Mouse (Mus musculus): ENCODE results near the gene Abl2.

The Abl2 gene

GRCm38 (mm10) chr1:156589811-156590305 lies 31.3 kb downstream of the Abl2 start:
- no peak for DNase-seq

- DNase-seq, result no peak
These were observed 31.8 kb downstream of the Abl2 start for GRCm38 (mm10) chr1:156590357-156590756.

GRCm38 (mm10) chr1:156593267-156593666 lies 34.7 kb downstream of the Abl2 start:
- no peak for DNase-seq

- no peak for DNase-seq
These were observed 38.5 kb downstream of the Abl2 start for GRCm38 (mm10) chr1:156597089-156597488.

GRCm38 (mm10) chr1:156602545-156602944 lies 44.0 kb downstream of the Abl2 start:
- no peak for DNase-seq

- peak; percentile 56 for DNase-seq
These were observed 46.7 kb downstream of the Abl2 start for GRCm38 (mm10) chr1:156605094-156605866.

- DNase-seq, result no peak
These were observed 47.4 kb downstream of the Abl2 start for GRCm38 (mm10) chr1:156605940-156606339.

- no peak for DNase-seq
These were observed 49.9 kb downstream of the Abl2 start for GRCm38 (mm10) chr1:156608496-156608895.

GRCm38 (mm10) chr1:156610257-156610656 lies 51.7 kb downstream of the Abl2 start:
- no peak for DNase-seq

- DNase-seq, result peak; percentile 74
These were observed 55.4 kb downstream of the Abl2 start for GRCm38 (mm10) chr1:156613855-156614530.

GRCm38 (mm10) chr1:156614710-156615109 lies 56.1 kb downstream of the Abl2 start:
- DNase-seq, result no peak

GRCm38 (mm10) chr1:156615381-156616133 lies 57.0 kb downstream of the Abl2 start:
- no peak for DNase-seq

- no peak for DNase-seq
These were observed 58.5 kb downstream of the Abl2 start for GRCm38 (mm10) chr1:156616989-156617598.

DNA sequence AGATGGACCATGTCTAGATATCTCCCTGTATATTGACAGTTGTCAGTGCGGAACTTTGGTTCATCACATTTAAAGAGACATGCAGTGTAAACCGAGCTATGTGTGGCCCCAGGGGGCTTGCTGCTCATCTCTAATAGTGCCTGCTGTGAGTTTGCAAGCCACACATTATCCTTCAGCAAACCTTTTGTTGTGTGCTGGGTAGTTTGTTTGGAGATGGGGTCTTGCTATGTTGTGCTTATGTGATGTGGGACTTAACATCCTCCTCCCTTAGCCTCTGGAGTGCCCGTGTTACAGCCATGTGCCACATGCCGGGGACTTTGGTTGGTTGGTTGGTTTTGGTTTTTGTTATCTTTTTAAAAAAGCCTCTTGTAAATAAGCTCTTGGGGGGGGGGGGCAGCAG lies 59.2 kb downstream of the Abl2 start:
- no peak for DNase-seq

GRCm38 (mm10) chr1:156620292-156620909 lies 61.8 kb downstream of the Abl2 start:
- no peak for DNase-seq

- no peak for DNase-seq
These were observed 62.4 kb downstream of the Abl2 start for GRCm38 (mm10) chr1:156620951-156621350.

DNA sequence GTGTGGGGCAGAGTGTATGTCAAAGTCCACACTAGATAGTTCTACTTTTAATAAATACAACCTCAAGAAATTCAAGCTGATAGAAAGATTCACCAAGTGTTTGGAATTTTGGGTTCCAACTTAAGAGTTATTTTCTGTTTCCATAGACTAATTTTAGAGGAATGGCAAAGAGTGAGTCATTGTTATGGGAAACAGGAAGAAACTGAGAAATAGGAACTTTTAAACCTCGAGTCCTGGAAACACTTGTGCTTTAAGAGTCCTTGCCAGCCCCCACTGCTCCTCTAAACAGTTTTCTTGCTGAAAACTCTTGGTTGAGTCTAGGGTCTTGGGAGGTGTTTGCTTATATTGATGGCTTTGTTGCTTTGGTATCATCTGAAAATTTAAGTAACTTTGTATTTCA lies 65.6 kb downstream of the Abl2 start:
- DNase-seq, result no peak

- DNase-seq, result no peak
These were observed 68.1 kb downstream of the Abl2 start for GRCm38 (mm10) chr1:156626729-156627128.

- no peak for DNase-seq
These were observed 71.4 kb downstream of the Abl2 start for GRCm38 (mm10) chr1:156629984-156630383.

GRCm38 (mm10) chr1:156630965-156631364 lies 72.4 kb downstream of the Abl2 start:
- DNase-seq, result no peak

GRCm38 (mm10) chr1:156633095-156633494 lies 74.5 kb downstream of the Abl2 start:
- peak; percentile 57 for DNase-seq

DNA sequence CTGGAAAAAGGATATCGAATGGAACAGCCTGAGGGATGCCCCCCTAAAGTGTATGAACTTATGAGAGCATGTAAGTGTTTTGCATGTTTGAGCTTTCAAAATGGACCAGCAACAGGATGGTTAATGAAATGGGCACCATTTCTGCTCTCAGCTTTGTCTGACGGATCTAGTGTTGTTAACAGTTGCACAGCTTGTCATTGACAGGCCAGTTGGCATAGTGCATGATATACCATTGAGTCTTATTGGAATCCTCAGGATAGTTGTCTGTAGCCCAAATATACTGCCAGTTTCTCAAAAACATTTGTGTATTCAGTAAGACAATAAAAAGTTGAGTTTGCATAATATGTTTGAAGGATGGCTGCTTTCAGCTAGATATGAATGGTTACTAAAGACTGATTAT lies 76.6 kb downstream of the Abl2 start:
- DNase-seq, result no peak

DNA sequence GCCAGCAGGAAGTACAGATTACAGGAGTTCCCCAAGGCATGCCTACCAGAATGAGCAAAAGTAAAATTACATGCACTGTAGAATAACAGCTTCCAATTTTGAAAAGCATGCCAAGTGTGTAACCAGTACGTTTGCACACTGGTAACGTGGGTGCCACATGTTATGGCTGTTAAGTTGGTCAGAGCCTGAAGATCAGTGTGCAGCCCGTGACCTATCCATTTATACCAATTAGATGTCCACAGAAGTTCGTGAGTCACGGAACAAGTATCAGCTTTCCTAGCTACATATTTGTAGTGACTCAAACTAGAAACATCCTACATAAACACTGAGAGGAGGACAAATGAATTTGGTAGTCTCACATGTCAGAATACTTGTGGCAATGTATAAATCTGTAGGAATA lies 80.9 kb downstream of the Abl2 start:
- no peak for DNase-seq

All from cerebellum, adult 9-11 months (tissue).